Mouse (Mus musculus) kidney, postnatal 4 days (tissue): Measurements from ENCODE around the gene Gm8126.
"Not testable (repeated sequence)": the region's sequence is repeated elsewhere in the genome, so short reads cannot be mapped to it uniquely, and the experiment has no call there.

Source experiments
- DNase-seq, 2 experiments: peaks; one replicate each; pipeline ENCODE4 v3.0.0; 2021; ENCODE audit warnings: mixed read lengths in 2 of 2

Gm8126 gene

GRCm38 (mm10) chr14:43258349-43258748 is at the start of gene Gm8126:
Gene Gm8126 (plus strand): TSS chr14:43258649.
- not testable (repeated sequence) for DNase-seq

- not testable (repeated sequence) for DNase-seq
These were observed 23.2 kb upstream of the Gm8126 start, which contains the start of gene Gm8122 for GRCm38 (mm10) chr14:43235204-43235603. Gene Gm8122 (minus strand): TSS chr14:43235304.

- DNase-seq, result not testable (repeated sequence)
These were observed 20.7 kb upstream of the Gm8126 start for GRCm38 (mm10) chr14:43237769-43238168.

GRCm38 (mm10) chr14:43249611-43250170 is 8.8 kb upstream of the Gm8126 start:
- DNase-seq, result peak; percentile 33 to 40

- DNase-seq, result peak in 1 of 2 experiments; percentile 28
These were observed 7.7 kb upstream of the Gm8126 start for GRCm38 (mm10) chr14:43250549-43251253.

- DNase-seq, result not testable (repeated sequence)
These were observed 1.9 kb upstream of the Gm8126 start for GRCm38 (mm10) chr14:43256511-43256910.

GRCm38 (mm10) chr14:43263421-43263820 is 5.0 kb downstream of the Gm8126 start:
- DNase-seq, result not testable (repeated sequence)

GRCm38 (mm10) chr14:43268521-43269084 is 10.2 kb downstream of the Gm8126 start:
- not testable (repeated sequence) for DNase-seq

GRCm38 (mm10) chr14:43269211-43269610 is 10.8 kb downstream of the Gm8126 start:
- not testable (repeated sequence) for DNase-seq

- not testable (repeated sequence) for DNase-seq
These were observed 14.7 kb downstream of the Gm8126 start for GRCm38 (mm10) chr14:43273161-43273560.

- DNase-seq, result not testable (repeated sequence)
These were observed 16.6 kb downstream of the Gm8126 start, which contains the start of gene Gm9732 for GRCm38 (mm10) chr14:43274986-43275511. Gene Gm9732 (plus strand): TSS chr14:43275036.

- DNase-seq, result not testable (repeated sequence)
These were observed 17.3 kb downstream of the Gm8126 start for GRCm38 (mm10) chr14:43275752-43276151.

GRCm38 (mm10) chr14:43277468-43277867 is 19.0 kb downstream of the Gm8126 start:
- not testable (repeated sequence) for DNase-seq

GRCm38 (mm10) chr14:43278146-43278545 is 19.7 kb downstream of the Gm8126 start:
- DNase-seq, result not testable (repeated sequence)

GRCm38 (mm10) chr14:43278681-43279080 is 20.2 kb downstream of the Gm8126 start:
- DNase-seq, result not testable (repeated sequence)

- DNase-seq, result not testable (repeated sequence)
These were observed 35.1 kb downstream of the Gm8126 start, which contains the start of gene Gm8127 for GRCm38 (mm10) chr14:43293503-43293902. Gene Gm8127 (minus strand): TSS chr14:43293832.
